Mouse (Mus musculus): Measurements from ENCODE around the gene Rnf215.

The Rnf215 gene

DNA sequence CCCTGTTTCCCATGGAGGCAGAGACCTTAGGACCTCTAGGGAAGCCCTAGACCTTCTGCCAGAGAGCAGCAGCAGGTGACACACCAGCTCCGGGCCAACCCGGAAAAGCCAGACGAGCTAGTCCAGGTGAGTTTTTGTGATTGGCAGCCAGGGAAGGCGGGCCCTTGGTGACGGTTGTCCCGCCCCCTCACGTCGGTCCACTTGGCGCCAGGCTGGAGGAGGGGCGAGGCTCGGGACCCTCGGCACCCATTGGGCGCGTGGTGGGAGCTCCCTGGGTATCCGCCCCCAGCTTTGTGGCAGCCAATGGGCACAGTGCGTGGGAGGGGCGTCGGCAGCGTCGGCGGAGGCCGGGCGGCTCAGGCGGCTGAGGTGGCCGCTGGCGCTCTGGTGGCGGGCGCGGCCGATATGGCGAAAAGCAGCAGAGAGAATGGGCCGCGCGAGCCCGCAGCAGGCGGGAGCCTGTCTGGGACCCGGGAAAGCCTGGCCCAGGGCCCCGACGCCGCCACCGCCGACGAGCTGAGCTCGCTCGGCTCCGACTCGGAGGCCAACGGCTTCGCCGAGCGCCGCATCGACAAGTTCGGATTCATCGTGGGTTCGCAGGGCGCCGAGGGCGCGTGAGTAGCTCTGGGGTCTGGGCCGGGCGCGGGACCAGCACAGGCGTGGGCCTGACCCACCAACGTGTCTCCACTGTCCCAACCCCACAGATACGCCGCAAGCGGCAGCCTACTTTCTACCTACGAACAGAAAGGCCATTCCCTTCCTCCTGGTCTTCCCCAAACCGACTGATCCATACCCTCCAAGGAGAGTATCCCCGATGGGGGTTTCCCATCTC is 51.7 kb downstream of the Rnf215 start, which contains the start of gene Tbc1d10a:
Tbc1d10a (plus strand) TSS at position 304 of the 832 bp plus-strand sequence.
- peak; percentile 81 for DNase-seq (ENCODE audit: extremely low read depth, low read depth, low spot score)

DNA sequence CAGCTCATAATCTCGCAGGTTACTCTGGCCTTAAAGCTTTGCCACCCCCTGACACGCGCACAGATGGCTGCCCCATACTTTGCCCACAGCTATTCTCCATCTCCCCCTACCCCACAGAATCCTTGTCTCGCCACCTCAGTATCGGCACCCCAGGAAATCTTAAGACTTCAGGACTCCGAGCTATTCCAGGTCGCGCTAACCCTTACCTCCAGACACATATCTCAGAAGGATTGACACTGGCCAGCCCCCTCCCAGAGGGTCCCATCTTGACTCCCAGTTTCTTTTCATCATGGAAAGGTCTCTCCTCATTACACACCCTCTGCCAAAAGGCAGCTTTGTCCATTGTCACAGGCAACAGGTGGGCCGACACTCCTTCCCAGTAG is 52.3 kb downstream of the Rnf215 start:
- no peak for DNase-seq (ENCODE audit: extremely low read depth, low read depth, low spot score)

DNA sequence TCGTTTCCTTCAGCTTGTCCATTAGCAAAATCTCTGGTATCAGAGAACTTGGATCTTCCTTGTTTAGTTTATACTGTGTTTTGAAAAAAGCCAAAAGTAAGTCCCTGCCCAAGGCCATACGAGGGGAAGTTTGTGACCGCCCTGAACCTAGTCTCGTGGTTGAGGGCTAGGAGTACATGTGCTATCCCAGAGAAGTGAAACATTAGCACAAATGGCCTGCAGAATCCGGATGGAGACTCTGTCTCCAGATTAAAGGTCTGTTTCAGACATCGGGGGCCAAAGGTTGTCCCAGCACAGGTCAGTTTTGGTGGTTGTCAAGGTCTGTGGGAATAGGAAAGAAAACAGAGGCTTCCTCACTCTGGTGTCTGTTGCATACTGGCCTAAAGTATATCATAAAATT is 54.2 kb downstream of the Rnf215 start:
- DNase-seq (ENCODE audit: extremely low read depth, low read depth, low spot score), result no peak

DNA sequence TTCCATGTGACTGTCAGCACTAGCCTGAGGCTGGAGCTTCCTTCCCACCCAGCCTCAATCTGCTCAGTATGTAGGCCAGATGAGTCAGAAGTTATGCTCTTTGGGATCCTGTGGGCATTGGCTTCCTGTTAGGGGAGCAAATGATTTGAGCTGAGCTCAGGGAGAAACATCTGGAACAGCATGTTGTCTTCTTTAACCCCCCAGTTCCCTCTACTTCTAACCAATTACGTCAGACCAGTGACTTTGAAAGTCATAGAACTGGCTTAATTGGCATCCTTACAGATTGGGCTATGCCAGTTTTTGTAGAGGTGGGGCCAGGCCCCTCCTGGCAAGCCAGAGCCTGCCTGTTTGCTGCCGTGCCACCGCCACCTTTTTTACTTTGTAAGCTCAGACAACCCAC is 55.7 kb downstream of the Rnf215 start:
- no peak for DNase-seq (ENCODE audit: extremely low read depth, low read depth, low spot score)
